In the genomic region with DNA sequence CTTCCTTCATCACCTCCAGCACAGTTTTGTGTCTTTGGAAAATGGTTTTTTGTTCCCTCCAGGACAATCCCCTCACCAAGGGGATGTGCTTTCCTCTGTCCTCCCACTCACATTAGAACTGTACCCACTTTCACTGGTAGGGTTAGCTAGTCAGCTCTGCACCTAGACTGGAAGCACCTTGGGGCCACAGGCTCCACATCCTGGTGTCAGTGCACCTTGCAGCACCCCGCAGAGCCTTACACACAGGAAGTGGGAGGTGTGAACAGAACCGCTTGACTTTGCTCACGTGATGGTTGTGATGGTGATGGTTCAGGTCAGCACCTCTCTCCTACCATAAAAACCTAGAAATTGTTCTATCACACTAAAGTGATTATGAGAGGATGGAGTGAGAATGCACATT, we compare ENCODE assay signal across 12 mouse cellular contexts.
"Had no signal": no experiment of that assay in that cellular context is flagged by ENCODE, and none has a peak within 500 bp of the region (broad histone marks: within the 10 kb centered on the region; RNA-seq: fewer than 3 reads in every experiment).

No protein-coding gene starts in this region.

- H3K27ac ChIP-seq: left cerebral cortex, adult 2 months; limb, embryonic 15.5 days; liver, embryonic 12.5 days; lung, embryonic 15.5 days; midbrain, embryonic 13.5 days; stomach, embryonic 15.5 days had no signal

- H3K27me3 ChIP-seq: limb, embryonic 15.5 days; liver, embryonic 12.5 days; lung, embryonic 15.5 days; midbrain, embryonic 13.5 days; stomach, embryonic 15.5 days had no signal

- H3K36me3 ChIP-seq: lung, embryonic 15.5 days; midbrain, embryonic 13.5 days; stomach, embryonic 15.5 days had no signal

- ATAC-seq: intestine, postnatal 0 days; liver, embryonic 12.5 days; midbrain, embryonic 13.5 days had no signal

- H3K4me3 ChIP-seq: layer of hippocampus, adult 2 months; left cerebral cortex, adult 2 months; limb, embryonic 15.5 days; liver, embryonic 12.5 days; lung, embryonic 15.5 days; midbrain, embryonic 13.5 days; stomach, embryonic 15.5 days had no signal

- H3K4me1 ChIP-seq: lung, embryonic 15.5 days had no signal

- H3K9me3 ChIP-seq: limb, embryonic 15.5 days; liver, embryonic 12.5 days; lung, embryonic 15.5 days; midbrain, embryonic 13.5 days; stomach, embryonic 15.5 days had no signal

- DNase-seq: kidney, postnatal 10 days; kidney, postnatal 4 days; right cerebral cortex, adult 18-20 months; right cerebral cortex, postnatal 25 days had no signal
